Mouse (Mus musculus) forebrain, embryonic 14.5 days (tissue): ENCODE data around the gene Adamtsl1. TPM values are rescaled to one million over a fixed set of nuclear protein-coding genes. Genes with fewer than 3 reads are reported as not detected.

Source experiments
- ATAC-seq: fragments of 200-750 bp; cut with Nextera tagmentation; 2 replicates; pipeline ENCODE4 v1.8.0; 2017; ENCODE audit warnings: mild to moderate bottlenecking, moderate library complexity
- DNase-seq: peaks from one replicate; pipeline ENCODE4 v3.0.0-alpha.2; 2015; ENCODE audit warnings: low spot score
- H3K27ac ChIP-seq: fragments of 300-500 bp; sonication (generic); 2 replicates; pipeline ENCODE4 v1.5.1; 2014; ENCODE audit warnings: low read depth, mild to moderate bottlenecking, control low read depth, low read length, moderate library complexity
- H3K27me3 ChIP-seq: fragments of 300-500 bp; sonication (generic); replicated peaks from 2 replicates; pipeline ENCODE4 v1.6.1; 2014; ENCODE audit warnings: low read length, control low read depth, mixed read lengths; ENCODE audit not compliant: control insufficient read depth, insufficient read depth
- H3K36me3 ChIP-seq: fragments of 300-500 bp; sonication (generic); 2 replicates; pipeline ENCODE4 v1.6.1; 2014; ENCODE audit warnings: low read length, control low read depth; ENCODE audit not compliant: control insufficient read depth, insufficient read depth
- H3K4me1 ChIP-seq: fragments of 300-500 bp; sonication (generic); 2 replicates; pipeline ENCODE4 v1.6.1; 2014; ENCODE audit warnings: antibody characterized with exemption, low read length, control low read depth; ENCODE audit not compliant: control insufficient read depth, insufficient read depth
- H3K4me2 ChIP-seq: fragments of 300-500 bp; sonication (generic); 2 replicates; pipeline ENCODE4 v1.6.1; 2014; ENCODE audit warnings: mild to moderate bottlenecking, control low read depth, low read length
- H3K4me3 ChIP-seq: fragments of 300-500 bp; sonication (generic); 2 replicates; pipeline ENCODE4 v1.5.1; 2014; ENCODE audit warnings: low read depth, low read length, control low read depth
- H3K9ac ChIP-seq: fragments of 300-500 bp; sonication (generic); 2 replicates; pipeline ENCODE4 v1.6.1; 2014; ENCODE audit warnings: mild to moderate bottlenecking, low read length, control low read depth, moderate library complexity
- H3K9me3 ChIP-seq: fragments of 300-500 bp; sonication (generic); replicated peaks from 2 replicates; pipeline ENCODE4 v1.6.1; 2016; ENCODE audit warnings: low read length, control low read depth, mixed read lengths; ENCODE audit not compliant: control insufficient read depth
- WGBS: fragments of 180-500 bp; shearing (Covaris S2); extraction: QIAGEN DNeasy Blood & Tissue Kit; methylation state at CpG from one replicate; pipeline ENCODE4 v1.1.7; 2014; 5-methylcytosine and 5-hydroxymethylcytosine counted together
- polyA plus RNA-seq: library from polyadenylated mRNA; unstranded; fragments of >200 nt; fragmentation: Nextera tagmentation; extraction: Ambion mirVana; gene quantifications from 2 replicates; pipeline ENCODE4 v1.2.1, GENCODE M21; 2014

The Adamtsl1 gene
- polyA plus RNA-seq = 2.2 and 4.1 TPM in 2 replicates

GRCm38 (mm10) chr4:85513792-85514191, at the start of gene Adamtsl1:
TSS of gene Adamtsl1 (plus strand) at chr4:85514172.
- DNase-seq (peak; percentile 10), ATAC-seq (peak; percentile 37)
- Histone ChIP-seq H3K4me3 (peak within 1 kb of the TSS; percentile 50), H3K27me3 (peaks cover 2% of the 10 kb centered on the region; the same call in 1 of the 2 replicates), H3K9ac (peak within 1 kb of the TSS; percentile 67), H3K4me1 (peaks cover 12% of the 10 kb centered on the region), H3K36me3 (no peaks in the 10 kb centered on the region), H3K4me2 (peak within 1 kb of the TSS; percentile 98), H3K9me3 (no peaks in the 10 kb centered on the region), H3K27ac (no peak within 1 kb of the TSS)
- WGBS = 2% methylated on average over 9 of the region's 9 CpGs

GRCm38 (mm10) chr4:85483586-85483985, 30.4 kb upstream of the Adamtsl1 start:
- Histone ChIP-seq H3K27ac (no peak overlapping the region), H3K9ac (no peak overlapping the region), H3K4me1 (peaks cover 3% of the 10 kb centered on the region; the same call in 1 of the 2 replicates), H3K27me3 (no peaks in the 10 kb centered on the region), H3K36me3 (no peaks in the 10 kb centered on the region), H3K4me3 (no peak overlapping the region), H3K9me3 (no peaks in the 10 kb centered on the region), H3K4me2 (no peak overlapping the region)
- 86% methylated on average over 6 of the region's 6 CpGs for WGBS
- DNase-seq (peak; percentile 53), ATAC-seq (peak; percentile 67; the same call in 1 of the 2 replicates)

GRCm38 (mm10) chr4:85486316-85486946, 27.5 kb upstream of the Adamtsl1 start:
- Histone ChIP-seq H3K9ac (no peak overlapping the region), H3K27ac (no peak overlapping the region; the same call in 1 of the 2 replicates), H3K4me1 (peaks cover 3% of the 10 kb centered on the region; the same call in 1 of the 2 replicates), H3K27me3 (no peaks in the 10 kb centered on the region), H3K36me3 (no peaks in the 10 kb centered on the region), H3K4me3 (no peak overlapping the region), H3K4me2 (no peak overlapping the region), H3K9me3 (no peaks in the 10 kb centered on the region)
- DNase-seq (peak; percentile 55), ATAC-seq (peak; percentile 67; the same call in 1 of the 2 replicates)
- 55% methylated on average over 10 of the region's 10 CpGs for WGBS

GRCm38 (mm10) chr4:85505718-85506117, 8.3 kb upstream of the Adamtsl1 start:
- Histone ChIP-seq H3K27ac (no peak overlapping the region), H3K4me1 (no peaks in the 10 kb centered on the region), H3K27me3 (no peaks in the 10 kb centered on the region), H3K36me3 (no peaks in the 10 kb centered on the region), H3K9ac (no peak overlapping the region), H3K4me2 (no peak overlapping the region), H3K9me3 (no peaks in the 10 kb centered on the region), H3K4me3 (no peak overlapping the region)
- DNase-seq (no peak), ATAC-seq (no peak)
- WGBS = 66% methylated on average over 3 of the region's 3 CpGs

GRCm38 (mm10) chr4:85506976-85507375, 7.0 kb upstream of the Adamtsl1 start:
- Histone ChIP-seq H3K4me1 (no peaks in the 10 kb centered on the region), H3K4me3 (no peak overlapping the region), H3K27me3 (no peaks in the 10 kb centered on the region), H3K27ac (no peak overlapping the region), H3K36me3 (no peaks in the 10 kb centered on the region), H3K9ac (no peak overlapping the region), H3K9me3 (no peaks in the 10 kb centered on the region), H3K4me2 (no peak overlapping the region)
- no peak for ATAC-seq
- 70% methylated on average over 2 of the region's 2 CpGs for WGBS
- DNase-seq = no peak

GRCm38 (mm10) chr4:85507491-85507890, 6.5 kb upstream of the Adamtsl1 start:
- no peak overlapping the region for H3K27ac ChIP-seq
- H3K4me2 ChIP-seq = no peak overlapping the region
- no peak overlapping the region for H3K4me3 ChIP-seq
- H3K9me3 ChIP-seq = no peaks in the 10 kb centered on the region
- DNase-seq (no peak), ATAC-seq (no peak)
- H3K4me1 ChIP-seq = no peaks in the 10 kb centered on the region
- 84% methylated on average over 5 of the region's 5 CpGs for WGBS
- no peaks in the 10 kb centered on the region for H3K36me3 ChIP-seq
- peaks cover 2% of the 10 kb centered on the region; the same call in 1 of the 2 replicates for H3K27me3 ChIP-seq
- no peak overlapping the region for H3K9ac ChIP-seq

GRCm38 (mm10) chr4:85513288-85513687, 684 bp upstream of the Adamtsl1 start:
- Histone ChIP-seq H3K4me2 (peak overlapping the region; percentile 98), H3K36me3 (no peaks in the 10 kb centered on the region), H3K4me3 (no peak overlapping the region), H3K9ac (no peak overlapping the region), H3K4me1 (peaks cover 12% of the 10 kb centered on the region), H3K9me3 (no peaks in the 10 kb centered on the region), H3K27ac (no peak overlapping the region), H3K27me3 (peaks cover 2% of the 10 kb centered on the region; the same call in 1 of the 2 replicates)
- peak; percentile 24 for DNase-seq
- no peak; the same call in 1 of the 2 replicates for ATAC-seq
- WGBS = 39% methylated on average over 7 of the region's 7 CpGs

GRCm38 (mm10) chr4:85514205-85514681, 271 bp downstream of the Adamtsl1 start:
- H3K9me3 ChIP-seq = no peaks in the 10 kb centered on the region
- peak overlapping the region; percentile 50 for H3K4me3 ChIP-seq
- peaks cover 2% of the 10 kb centered on the region; the same call in 1 of the 2 replicates for H3K27me3 ChIP-seq
- ATAC-seq (peak; percentile 93), DNase-seq (peak; percentile 58)
- peaks cover 12% of the 10 kb centered on the region for H3K4me1 ChIP-seq
- peak overlapping the region; percentile 98 for H3K4me2 ChIP-seq
- H3K9ac ChIP-seq = peak overlapping the region; percentile 67
- H3K27ac ChIP-seq = no peak overlapping the region
- H3K36me3 ChIP-seq = no peaks in the 10 kb centered on the region
- WGBS = under 1% methylated on average over 33 of the region's 33 CpGs

- no peak for DNase-seq
- H3K27me3 ChIP-seq = no peaks in the 10 kb centered on the region
- no peaks in the 10 kb centered on the region for H3K4me1 ChIP-seq
- H3K4me3 ChIP-seq = no peak overlapping the region
- no peak overlapping the region for H3K4me2 ChIP-seq
- no peak overlapping the region for H3K27ac ChIP-seq
- no peaks in the 10 kb centered on the region for H3K36me3 ChIP-seq
- no peak overlapping the region for H3K9ac ChIP-seq
- no peaks in the 10 kb centered on the region for H3K9me3 ChIP-seq
- no peak for ATAC-seq
- WGBS = 92% methylated on average over 7 of the region's 7 CpGs
These were observed 13.1 kb downstream of the Adamtsl1 start for GRCm38 (mm10) chr4:85526966-85527566.
